22 mouse cellular contexts compared by ENCODE assay signal in the genomic region with DNA sequence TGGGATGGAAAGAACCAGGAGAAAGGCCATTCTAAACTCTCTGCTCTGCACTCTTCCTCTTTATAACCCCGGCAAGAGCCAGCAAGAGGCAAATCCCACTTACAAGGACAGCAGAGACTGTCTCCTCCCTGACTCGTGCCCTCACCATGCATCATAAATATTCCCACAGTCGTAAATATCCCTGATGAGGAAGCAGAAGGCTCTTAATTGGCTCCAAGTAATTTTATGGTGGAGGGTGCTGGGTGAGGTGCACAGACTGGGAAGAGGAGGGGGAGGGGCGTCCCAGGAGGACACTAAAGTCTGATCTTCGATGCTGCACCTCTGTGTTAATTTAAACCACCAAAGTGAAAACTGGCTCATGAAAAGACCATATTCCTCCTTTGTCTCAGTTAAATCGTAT.
"Had no signal": no experiment of that assay in that cellular context is flagged by ENCODE, and none has a peak within 500 bp of the region (broad histone marks: within the 10 kb centered on the region; RNA-seq: fewer than 3 reads in every experiment).

No protein-coding gene starts in this region.

- H3K27me3 ChIP-seq: liver, embryonic 13.5 days; liver, embryonic 15.5 days; lung, embryonic 15.5 days; midbrain, embryonic 13.5 days; stomach, embryonic 15.5 days had no signal

- H3K9ac ChIP-seq: liver, embryonic 13.5 days; liver, embryonic 15.5 days; liver, postnatal 0 days; lung, embryonic 15.5 days; midbrain, embryonic 13.5 days; stomach, embryonic 15.5 days had no signal

- H3K27ac ChIP-seq: liver, embryonic 13.5 days; liver, embryonic 15.5 days; lung, embryonic 15.5 days; macrophage; midbrain, embryonic 13.5 days; stomach, embryonic 15.5 days; stomach, postnatal 0 days had no signal

- ATAC-seq: liver, postnatal 0 days; lung, postnatal 0 days; midbrain, embryonic 13.5 days; midbrain, embryonic 16.5 days had no signal

- H3K4me1 ChIP-seq: liver, embryonic 13.5 days; liver, embryonic 15.5 days; lung, embryonic 15.5 days; megakaryocyte, embryonic 14.5 days; midbrain, embryonic 13.5 days; stomach, embryonic 15.5 days had no signal

- DNase-seq: liver, embryonic 13.5 days; liver, postnatal 0 days; lung, adult 2 months; lung, postnatal 14 days; lung, postnatal 36 days; retina, postnatal 1 day; right cerebral cortex, postnatal 14 days; thymus, adult 2 months; thymus, postnatal 25 days; thymus, postnatal 4 days had no signal

- H3K4me3 ChIP-seq: liver, embryonic 13.5 days; liver, embryonic 15.5 days; lung, embryonic 15.5 days; megakaryocyte, embryonic 14.5 days; midbrain, embryonic 13.5 days; myocyte; stomach, embryonic 15.5 days had no signal

- H3K36me3 ChIP-seq: liver, embryonic 13.5 days; liver, embryonic 15.5 days; lung, embryonic 15.5 days; midbrain, embryonic 13.5 days; stomach, embryonic 15.5 days had no signal

- H3K4me2 ChIP-seq: liver, embryonic 11.5 days; liver, embryonic 13.5 days; liver, embryonic 15.5 days; lung, embryonic 15.5 days; midbrain, embryonic 11.5 days; midbrain, embryonic 13.5 days; stomach, embryonic 15.5 days had no signal

- H3K9me3 ChIP-seq: liver, embryonic 13.5 days; liver, embryonic 15.5 days; lung, embryonic 15.5 days; megakaryocyte, embryonic 14.5 days; midbrain, embryonic 13.5 days; stomach, embryonic 15.5 days had no signal
